18 mouse cellular contexts compared by ENCODE assay signal in the genomic region with DNA sequence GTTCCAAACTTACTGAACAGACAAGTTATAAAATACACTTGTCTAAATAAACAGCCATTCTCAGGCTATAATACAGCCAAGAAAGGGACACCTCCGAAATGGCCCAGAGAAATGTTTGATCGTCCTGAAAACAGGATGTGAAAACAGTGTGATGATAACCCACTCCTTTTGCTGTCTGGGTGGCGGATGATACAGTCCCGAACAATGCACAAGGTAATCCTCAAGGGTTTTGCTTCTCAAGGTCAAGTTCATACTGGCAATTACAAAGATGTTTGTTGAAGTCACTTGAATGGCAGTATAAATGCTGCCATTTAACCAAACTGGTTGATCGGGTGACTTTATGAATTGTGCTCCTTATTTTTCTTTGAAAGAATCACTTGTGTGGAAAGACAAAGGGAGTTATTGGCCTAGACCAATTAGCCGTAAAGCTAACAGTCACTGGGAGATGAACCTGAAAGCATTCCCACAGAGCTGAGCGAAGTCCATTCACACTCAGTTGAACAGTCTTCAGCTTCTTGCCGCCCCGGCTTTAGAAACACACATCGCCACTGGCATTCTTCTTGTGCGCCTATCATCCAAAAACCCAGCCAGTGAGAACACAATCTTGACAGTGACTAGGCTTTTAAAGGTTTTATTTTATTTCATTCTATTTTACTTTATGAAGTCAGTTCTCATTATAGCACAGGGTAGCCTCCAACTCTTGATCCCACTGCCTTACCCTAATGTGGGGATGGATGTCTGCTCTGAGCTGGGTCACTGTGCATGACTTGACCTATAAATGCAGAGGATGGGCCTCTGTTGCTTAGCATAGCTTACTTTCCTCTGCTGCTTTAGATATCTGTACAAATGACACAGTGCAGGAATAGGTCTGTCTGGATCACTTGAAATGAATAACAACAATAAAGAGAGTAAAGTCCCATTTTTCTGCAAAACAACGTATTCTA.
DNase-seq lines count a peak whose midpoint lies in the region; ATAC-seq and TF ChIP-seq lines count a peak whose summit lies in the region.
"Had no signal": no experiment of that assay in that cellular context is flagged by ENCODE, and none has a peak within 500 bp of the region (broad histone marks: within the 10 kb centered on the region; RNA-seq: fewer than 3 reads in every experiment).

No protein-coding gene starts in this region.

- no peak for DNase-seq in lung, adult 2 months
- no peak for DNase-seq in hindbrain, embryonic 14.5 days (ENCODE audit: low spot score)
- peak; percentile 27 for DNase-seq in retina, postnatal 1 day
- no peak for DNase-seq in layer of hippocampus, adult 9-11 months
- no peak for DNase-seq in right cerebral cortex, postnatal 36 days (ENCODE audit: low spot score in 2 of 2)
- DNase-seq: cerebellum, postnatal 14 days; layer of hippocampus, postnatal 36 days; midbrain, embryonic 14.5 days had no signal

- no peak overlapping the region for H3K9ac ChIP-seq in forebrain, embryonic 12.5 days
- H3K9ac ChIP-seq in forebrain, embryonic 16.5 days (replicated peaks; ENCODE audit: low read depth, low read length) = no peak overlapping the region
- H3K9ac ChIP-seq in lung, embryonic 16.5 days (ENCODE audit: low read length) = no peak overlapping the region
- no peak overlapping the region for H3K9ac ChIP-seq in hindbrain, embryonic 14.5 days
- H3K9ac ChIP-seq: embryonic facial prominence, embryonic 13.5 days; limb, embryonic 13.5 days; liver, embryonic 15.5 days; neural tube, embryonic 13.5 days; stomach, embryonic 15.5 days had no signal

- H3K4me2 ChIP-seq in forebrain, embryonic 12.5 days = no peak overlapping the region
- no peak overlapping the region for H3K4me2 ChIP-seq in forebrain, embryonic 16.5 days (ENCODE audit: low read length)
- no peak overlapping the region for H3K4me2 ChIP-seq in lung, embryonic 16.5 days (ENCODE audit: low read depth, low read length)
- no peak overlapping the region for H3K4me2 ChIP-seq in hindbrain, embryonic 14.5 days (replicated peaks)
- H3K4me2 ChIP-seq: embryonic facial prominence, embryonic 13.5 days; limb, embryonic 13.5 days; liver, embryonic 15.5 days; neural tube, embryonic 13.5 days; stomach, embryonic 15.5 days had no signal

- WGBS in forebrain, embryonic 12.5 days = 29% methylated on average over 12 of the region's 12 CpGs
- WGBS in forebrain, embryonic 16.5 days = 23% methylated on average over 12 of the region's 12 CpGs
- 72% methylated on average over 12 of the region's 12 CpGs for WGBS in lung, embryonic 16.5 days
- WGBS in lung, adult 2 months = 78% methylated on average over 12 of the region's 12 CpGs
- 30% methylated on average over 12 of the region's 12 CpGs for WGBS in hindbrain, embryonic 14.5 days

- TF ChIP-seq POLR2A in lung, adult 2 months (IDR thresholded peaks at IDR 0.05; ENCODE audit: borderline replicate concordance, extremely low read depth, low read depth, low read length) = no peak

- peak; percentile 39; the same call in 1 of the 2 replicates for ATAC-seq in forebrain, embryonic 12.5 days (ENCODE audit: low FRiP score)
- no peak for ATAC-seq in forebrain, embryonic 16.5 days
- no peak for ATAC-seq in lung, embryonic 16.5 days (ENCODE audit: low read depth)
- peak; percentile 64; the same call in 1 of the 2 replicates for ATAC-seq in hindbrain, embryonic 14.5 days (ENCODE audit: low FRiP score)

- H3K36me3 ChIP-seq in forebrain, embryonic 12.5 days (replicated peaks) = no peaks in the 10 kb centered on the region
- H3K36me3 ChIP-seq in forebrain, embryonic 16.5 days (ENCODE audit: control insufficient read depth, insufficient read depth) = no peaks in the 10 kb centered on the region
- no peaks in the 10 kb centered on the region for H3K36me3 ChIP-seq in lung, embryonic 16.5 days (ENCODE audit: control insufficient read depth, insufficient read depth, low read length)
- H3K36me3 ChIP-seq in hindbrain, embryonic 14.5 days (replicated peaks; ENCODE audit: control insufficient read depth, insufficient read depth) = no peaks in the 10 kb centered on the region
- H3K36me3 ChIP-seq: embryonic facial prominence, embryonic 13.5 days; forebrain, embryonic 10.5 days; limb, embryonic 13.5 days; liver, embryonic 15.5 days; neural tube, embryonic 13.5 days; stomach, embryonic 15.5 days had no signal

- peaks cover 11% of the 10 kb centered on the region for H3K4me1 ChIP-seq in forebrain, embryonic 12.5 days
- H3K4me1 ChIP-seq in forebrain, embryonic 16.5 days (replicated peaks; ENCODE audit: control insufficient read depth, insufficient read depth, low read length) = no peaks in the 10 kb centered on the region
- peaks cover 11% of the 10 kb centered on the region; the same call in 1 of the 2 replicates for H3K4me1 ChIP-seq in lung, embryonic 16.5 days (replicated peaks; ENCODE audit: control insufficient read depth, insufficient read depth, low read length)
- H3K4me1 ChIP-seq in lung, adult 2 months (ENCODE audit: control insufficient read depth, insufficient read depth, low read length) = no peaks in the 10 kb centered on the region
- no peaks in the 10 kb centered on the region for H3K4me1 ChIP-seq in hindbrain, embryonic 14.5 days (replicated peaks; ENCODE audit: control insufficient read depth, insufficient read depth, low read length)
- H3K4me1 ChIP-seq: limb, embryonic 13.5 days; liver, embryonic 15.5 days; stomach, embryonic 15.5 days had no signal

- H3K27me3 ChIP-seq in forebrain, embryonic 12.5 days = peaks cover 19% of the 10 kb centered on the region
- no peaks in the 10 kb centered on the region for H3K27me3 ChIP-seq in forebrain, embryonic 16.5 days (replicated peaks; ENCODE audit: control insufficient read depth, insufficient read depth, low read length)
- H3K27me3 ChIP-seq in lung, embryonic 16.5 days (ENCODE audit: control insufficient read depth, insufficient read depth, low read depth, low read length) = no peaks in the 10 kb centered on the region
- no peaks in the 10 kb centered on the region for H3K27me3 ChIP-seq in hindbrain, embryonic 14.5 days (ENCODE audit: control insufficient read depth, insufficient read depth, low read length)
- H3K27me3 ChIP-seq: embryonic facial prominence, embryonic 13.5 days; limb, embryonic 13.5 days; liver, embryonic 15.5 days; neural tube, embryonic 13.5 days; stomach, embryonic 15.5 days had no signal

- TF ChIP-seq CTCF in lung, adult 2 months (IDR thresholded peaks at IDR 0.05; ENCODE audit: insufficient read depth, low read length) = no peak

- no peak overlapping the region for H3K27ac ChIP-seq in forebrain, embryonic 12.5 days
- no peak overlapping the region for H3K27ac ChIP-seq in forebrain, embryonic 16.5 days (ENCODE audit: low read length)
- H3K27ac ChIP-seq in lung, embryonic 16.5 days (ENCODE audit: low read length) = peak overlapping the region; percentile 52; the same call in 1 of the 2 replicates
- no peak overlapping the region for H3K27ac ChIP-seq in hindbrain, embryonic 14.5 days
- H3K27ac ChIP-seq: embryonic facial prominence, embryonic 13.5 days; forebrain, embryonic 10.5 days; limb, embryonic 13.5 days; liver, embryonic 15.5 days; macrophage; neural tube, embryonic 13.5 days; stomach, embryonic 15.5 days had no signal

- H3K4me3 ChIP-seq in forebrain, embryonic 12.5 days (replicated peaks) = no peak overlapping the region
- H3K4me3 ChIP-seq in forebrain, embryonic 16.5 days (replicated peaks; ENCODE audit: low read length) = no peak overlapping the region
- H3K4me3 ChIP-seq in lung, embryonic 16.5 days (ENCODE audit: low read length) = no peak overlapping the region
- H3K4me3 ChIP-seq in lung, adult 2 months (replicated peaks; ENCODE audit: extremely low read depth, low read depth, low read length) = no peak overlapping the region
- H3K4me3 ChIP-seq in hindbrain, embryonic 14.5 days (replicated peaks; ENCODE audit: low read length) = no peak overlapping the region
- H3K4me3 ChIP-seq: embryonic facial prominence, embryonic 13.5 days; forebrain, embryonic 10.5 days; limb, embryonic 13.5 days; liver, embryonic 15.5 days; neural tube, embryonic 13.5 days; stomach, embryonic 15.5 days had no signal

- H3K9me3 ChIP-seq in forebrain, embryonic 12.5 days = no peaks in the 10 kb centered on the region
- no peaks in the 10 kb centered on the region for H3K9me3 ChIP-seq in forebrain, embryonic 16.5 days (ENCODE audit: control insufficient read depth, low read length)
- no peaks in the 10 kb centered on the region for H3K9me3 ChIP-seq in lung, embryonic 16.5 days (ENCODE audit: control insufficient read depth, low read length)
- H3K9me3 ChIP-seq in hindbrain, embryonic 14.5 days (ENCODE audit: control insufficient read depth, low read length) = no peaks in the 10 kb centered on the region
- H3K9me3 ChIP-seq: embryonic facial prominence, embryonic 13.5 days; limb, embryonic 13.5 days; liver, embryonic 15.5 days; neural tube, embryonic 13.5 days; stomach, embryonic 15.5 days had no signal

Comparison
In these comparisons a context has a peak if more than half of its experiments do, and no peak if none do; other contexts are left out.
1. ATAC-seq: peak in forebrain, embryonic 12.5 days (single experiment) and hindbrain, embryonic 14.5 days (single experiment); none in forebrain, embryonic 16.5 days (single experiment) and lung, embryonic 16.5 days (single experiment).